Mouse (Mus musculus) natural killer cell, adult 2 months (primary cell): ENCODE data around the gene Tmem171.

Source experiments
- DNase-seq, 2 experiments: peaks; one replicate each; pipeline ENCODE4 v3.0.0; 2022; ENCODE audit warnings: low spot score in 2 of 2

Gene Tmem171

DNA sequence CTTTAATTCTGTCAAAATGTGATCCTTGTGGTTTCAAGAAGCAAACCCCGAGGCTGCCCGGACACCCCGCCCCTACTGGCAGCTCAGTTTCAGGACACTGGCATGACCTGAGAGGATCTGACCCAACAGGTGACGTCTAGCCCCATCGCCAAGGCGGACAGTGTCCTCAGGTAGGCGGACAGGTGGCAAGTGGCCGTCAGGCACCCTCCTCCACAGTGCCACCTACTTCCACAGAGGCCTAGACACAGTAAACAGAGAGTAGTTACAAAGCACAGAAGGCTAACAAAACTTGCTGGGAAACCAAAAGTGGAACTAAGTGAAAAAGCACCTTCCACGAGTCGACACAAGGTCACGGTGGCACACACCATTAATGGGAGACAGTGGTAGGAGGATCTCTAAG, 1.3 kb downstream of the Tmem171 start:
- peak; percentile 26 to 49 for DNase-seq

- DNase-seq: peak; percentile 40 to 69
These were observed 2.6 kb downstream of the Tmem171 start for GRCm38 (mm10) chr13:98691956-98692515.

- no peak for DNase-seq
These were observed 3.7 kb downstream of the Tmem171 start for GRCm38 (mm10) chr13:98690886-98691285.

DNA sequence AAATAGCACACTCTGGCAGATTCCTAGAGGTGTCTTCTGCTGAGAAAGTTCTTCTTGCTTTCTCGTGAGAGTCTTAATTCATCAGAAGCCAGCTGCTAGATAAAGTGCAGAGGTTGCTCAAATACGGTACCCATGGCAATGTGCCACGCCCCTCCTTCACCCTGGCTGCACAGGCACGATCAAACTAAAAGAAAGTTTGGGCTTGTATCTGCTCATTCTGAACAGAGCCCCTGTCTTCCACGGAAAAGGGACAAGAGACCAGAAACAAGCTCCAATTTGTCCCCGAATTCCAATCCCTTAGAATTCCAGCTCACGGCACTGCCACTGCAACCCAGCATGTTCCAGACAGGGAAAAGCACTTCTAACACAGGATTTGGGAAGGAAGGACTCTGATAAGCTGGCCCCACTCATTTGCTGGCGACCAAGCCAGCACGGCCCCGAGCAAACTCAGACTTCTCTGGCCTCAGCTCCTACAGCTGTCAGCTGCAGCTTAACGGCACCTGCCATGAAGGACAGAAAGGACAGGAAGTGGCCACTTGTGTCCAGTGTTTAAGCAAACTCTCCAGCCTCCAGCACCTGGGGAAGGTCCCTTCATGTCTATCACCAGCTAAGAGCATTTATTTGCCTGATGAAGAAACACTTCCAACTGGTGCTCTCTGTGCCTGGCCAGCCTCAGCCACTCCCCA, 4.9 kb downstream of the Tmem171 start:
- no peak for DNase-seq

DNA sequence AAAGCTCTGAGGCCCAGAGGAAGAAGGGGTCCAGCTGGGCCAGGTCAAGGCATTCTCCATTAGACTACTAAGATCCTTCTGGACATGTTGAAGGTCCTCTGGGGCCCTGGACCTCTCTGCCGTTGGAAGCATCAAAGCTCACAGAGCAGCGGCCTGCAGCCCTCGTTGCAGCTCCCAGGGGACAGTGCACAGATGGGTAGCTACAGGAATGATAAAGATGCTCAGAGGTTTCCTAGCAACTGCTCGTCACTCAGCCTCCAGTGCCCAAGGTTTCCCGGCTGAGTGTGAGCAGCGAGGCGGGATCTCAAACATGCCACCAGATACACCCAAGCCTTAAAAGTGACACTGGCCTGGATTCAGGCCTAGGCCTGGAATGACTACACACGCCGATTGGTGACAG, 6.7 kb downstream of the Tmem171 start:
- no peak for DNase-seq

- no peak for DNase-seq
These were observed 10.3 kb downstream of the Tmem171 start for GRCm38 (mm10) chr13:98684144-98684900.

- DNase-seq: no peak
These were observed 11.2 kb downstream of the Tmem171 start for GRCm38 (mm10) chr13:98683412-98683811.

DNA sequence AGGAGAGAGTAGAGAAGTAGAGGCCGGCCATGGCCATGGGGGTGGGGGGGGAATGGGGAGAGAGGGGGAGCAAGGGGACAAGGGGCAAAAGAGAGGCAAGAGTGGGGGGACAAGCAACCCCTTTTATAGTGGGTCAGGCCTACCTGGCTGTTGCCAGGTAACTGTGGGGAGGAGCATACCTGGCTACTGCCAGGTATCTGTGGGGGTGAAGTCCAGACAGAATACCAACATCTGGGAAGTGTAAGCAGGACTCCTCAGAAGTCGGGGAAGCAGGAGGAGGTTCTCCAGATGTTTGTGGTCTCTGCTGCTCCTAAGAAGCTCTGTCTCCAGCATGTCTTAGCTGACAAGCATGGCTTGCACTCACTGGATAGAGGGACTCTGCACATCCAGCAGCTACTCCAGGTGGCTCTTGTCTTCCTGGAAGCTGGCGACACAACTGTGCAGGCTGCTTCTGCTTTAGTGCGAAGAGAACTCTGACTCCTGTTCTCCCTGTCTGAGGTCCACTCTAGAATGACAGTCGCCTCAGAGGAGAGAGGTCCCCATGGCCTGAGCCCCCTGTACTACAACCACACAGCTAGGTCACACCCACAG, 14.1 kb downstream of the Tmem171 start:
- DNase-seq: no peak

DNA sequence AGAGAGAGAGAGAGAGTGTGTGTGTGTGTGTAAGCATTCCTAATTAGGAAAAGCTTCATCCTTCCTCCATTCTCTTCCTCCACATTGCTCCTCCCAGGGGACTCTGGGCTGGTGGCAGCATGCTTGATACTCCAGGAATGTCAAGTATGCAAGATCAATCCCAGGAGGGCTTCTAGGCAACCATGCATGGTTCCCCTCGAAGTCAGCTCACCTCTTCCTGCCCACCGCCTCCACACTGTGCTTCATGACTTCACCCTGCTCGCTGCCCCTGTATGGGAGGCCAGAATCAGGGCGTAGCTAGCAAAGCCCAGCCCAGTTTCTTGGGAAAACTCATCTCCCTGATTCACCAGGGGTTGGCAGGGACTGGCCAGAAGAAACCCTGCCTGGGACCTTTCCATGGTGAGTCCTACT, 15.0 kb downstream of the Tmem171 start:
- DNase-seq: no peak

DNA sequence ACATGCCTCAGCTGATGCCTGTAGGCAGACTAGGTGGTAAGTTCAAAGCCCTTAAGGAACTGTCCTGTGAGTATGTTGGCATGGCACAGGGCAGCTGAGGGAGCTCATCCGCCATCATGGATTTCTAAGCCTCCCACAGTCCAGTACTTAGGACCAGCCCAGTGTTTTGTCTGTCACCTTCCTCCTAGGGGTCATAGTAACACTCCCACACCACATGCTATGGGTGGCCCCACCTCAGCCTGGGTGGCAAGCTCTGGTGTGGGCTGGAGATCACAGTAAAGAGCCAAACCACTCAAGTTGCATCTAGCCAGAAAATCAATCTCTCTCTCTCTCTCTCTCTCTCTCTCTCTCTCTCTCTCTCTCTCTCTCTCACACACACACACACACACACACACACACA, 15.4 kb downstream of the Tmem171 start:
- no peak for DNase-seq

DNA sequence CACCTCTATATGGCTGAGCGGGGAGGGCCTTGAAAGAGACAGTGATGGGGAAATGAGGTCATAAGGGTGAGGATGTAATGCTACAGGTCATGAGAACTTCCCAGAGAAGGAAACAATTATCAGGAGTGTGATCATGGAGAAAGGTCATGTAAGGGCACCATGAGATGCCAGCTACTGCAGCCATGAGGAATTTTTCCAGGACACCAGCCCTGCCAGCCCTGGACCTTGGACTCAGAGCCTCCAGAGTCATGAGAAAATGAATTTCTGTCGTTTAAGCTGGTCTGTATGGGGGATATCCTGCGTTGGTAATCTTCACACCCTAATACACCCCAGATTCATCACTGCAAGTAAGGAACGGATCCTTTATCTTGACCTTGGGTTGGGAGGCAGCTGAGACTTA, 20.7 kb downstream of the Tmem171 start:
- DNase-seq: no peak

DNA sequence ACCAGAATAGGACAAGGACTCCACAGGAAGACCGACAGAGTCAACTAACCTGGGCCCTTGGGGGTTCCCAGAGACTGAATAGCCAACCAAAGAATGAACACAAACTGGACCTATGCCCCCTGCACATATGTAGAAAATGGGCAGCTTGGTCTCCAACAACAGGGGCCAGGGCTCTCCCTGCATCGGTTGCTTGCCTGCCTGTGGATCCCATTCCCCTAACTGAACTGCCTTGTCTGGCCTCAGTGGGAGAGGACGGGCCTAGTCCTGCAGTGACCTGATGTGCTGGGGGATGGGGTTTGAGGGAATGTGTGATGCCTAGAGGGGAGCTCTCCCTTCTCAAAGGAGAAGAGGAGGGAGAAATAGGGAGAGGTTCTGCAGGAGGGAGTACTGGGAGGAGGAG, 25.3 kb downstream of the Tmem171 start:
- no peak for DNase-seq

DNA sequence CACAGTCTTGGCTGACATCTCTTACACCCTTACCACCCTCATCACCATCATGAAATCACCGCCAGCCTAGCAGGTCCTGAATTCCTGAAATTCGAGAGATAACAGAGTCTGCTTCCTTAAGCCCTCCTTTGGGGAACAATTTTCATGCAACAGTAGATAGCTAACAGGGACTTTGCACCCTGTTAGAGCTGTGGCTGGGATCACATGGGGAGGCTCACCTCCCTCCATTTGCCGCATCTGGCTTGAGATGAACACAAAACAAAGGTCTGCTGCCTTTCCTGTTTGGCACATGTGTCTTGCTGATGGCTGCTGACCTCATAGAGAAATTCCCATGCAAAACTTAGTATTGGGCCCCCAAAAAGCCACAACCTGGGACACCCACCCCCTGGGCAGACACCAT, 27.3 kb downstream of the Tmem171 start:
- DNase-seq: no peak

DNA sequence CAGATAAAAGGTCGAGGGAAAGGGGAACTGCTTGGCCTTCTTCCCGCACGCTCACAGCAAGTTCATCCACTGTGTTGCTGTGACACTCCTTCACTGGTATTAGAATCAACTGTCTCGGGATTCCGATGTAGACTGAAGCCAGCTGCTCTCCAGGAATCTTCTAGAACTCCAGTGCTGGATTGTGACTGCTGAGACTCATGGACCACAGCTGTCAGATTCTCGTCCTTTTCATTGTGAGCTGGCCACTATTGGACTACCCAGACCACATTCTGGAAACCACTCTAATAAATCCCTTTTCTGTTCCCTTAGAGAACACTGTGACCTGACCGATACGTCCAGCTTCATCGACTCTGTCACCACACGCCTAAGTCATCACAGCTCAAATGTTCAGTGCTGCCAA, 29.4 kb downstream of the Tmem171 start:
- DNase-seq: no peak

DNA sequence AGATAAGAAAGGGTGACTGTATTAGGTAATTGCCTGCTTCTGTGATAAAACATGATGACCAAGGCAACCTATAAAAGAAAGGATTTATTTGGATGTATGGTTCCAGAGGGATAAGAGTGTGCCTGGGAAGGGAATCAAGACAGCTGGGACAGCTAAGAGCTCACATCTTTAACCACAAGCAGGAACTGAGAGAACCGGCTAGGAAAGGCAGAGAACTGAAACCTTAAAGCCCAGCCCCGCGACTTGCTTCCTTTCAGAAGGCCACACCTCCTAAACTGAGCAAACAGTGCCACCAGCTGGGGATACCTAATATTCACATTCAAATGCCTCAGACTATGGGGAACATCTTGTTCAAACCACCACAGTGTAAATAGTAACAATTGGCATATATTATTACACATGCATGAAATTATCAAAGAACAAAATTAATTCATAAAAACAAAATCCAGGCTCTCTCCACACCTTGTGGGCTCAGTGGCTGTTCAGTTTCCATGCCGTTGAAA, 32.4 kb downstream of the Tmem171 start:
- DNase-seq: no peak

- no peak for DNase-seq
These were observed 38.6 kb downstream of the Tmem171 start for GRCm38 (mm10) chr13:98656034-98656471.

DNA sequence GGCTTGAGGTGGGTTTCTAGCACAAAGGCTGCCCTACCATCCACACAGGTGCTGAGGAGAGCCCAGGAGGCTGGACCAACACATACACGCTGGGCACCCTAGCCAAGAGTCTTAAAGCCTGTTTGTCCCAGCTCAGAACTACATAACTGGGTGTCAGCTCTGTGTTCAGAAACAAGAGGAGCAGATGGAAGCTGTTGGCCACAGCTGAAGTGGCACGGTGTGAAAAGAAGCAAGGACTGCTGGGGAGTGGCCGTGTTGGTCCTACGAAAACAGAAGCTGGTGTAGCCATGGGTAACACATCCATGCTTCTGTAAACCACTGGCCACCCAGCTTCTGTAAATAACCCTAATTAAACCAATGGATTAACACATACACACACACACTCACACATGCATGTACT, 39.3 kb downstream of the Tmem171 start:
- no peak for DNase-seq

GRCm38 (mm10) chr13:98654129-98654939, 40.3 kb downstream of the Tmem171 start:
- no peak for DNase-seq

GRCm38 (mm10) chr13:98652194-98652593, 42.4 kb downstream of the Tmem171 start:
- no peak for DNase-seq

DNA sequence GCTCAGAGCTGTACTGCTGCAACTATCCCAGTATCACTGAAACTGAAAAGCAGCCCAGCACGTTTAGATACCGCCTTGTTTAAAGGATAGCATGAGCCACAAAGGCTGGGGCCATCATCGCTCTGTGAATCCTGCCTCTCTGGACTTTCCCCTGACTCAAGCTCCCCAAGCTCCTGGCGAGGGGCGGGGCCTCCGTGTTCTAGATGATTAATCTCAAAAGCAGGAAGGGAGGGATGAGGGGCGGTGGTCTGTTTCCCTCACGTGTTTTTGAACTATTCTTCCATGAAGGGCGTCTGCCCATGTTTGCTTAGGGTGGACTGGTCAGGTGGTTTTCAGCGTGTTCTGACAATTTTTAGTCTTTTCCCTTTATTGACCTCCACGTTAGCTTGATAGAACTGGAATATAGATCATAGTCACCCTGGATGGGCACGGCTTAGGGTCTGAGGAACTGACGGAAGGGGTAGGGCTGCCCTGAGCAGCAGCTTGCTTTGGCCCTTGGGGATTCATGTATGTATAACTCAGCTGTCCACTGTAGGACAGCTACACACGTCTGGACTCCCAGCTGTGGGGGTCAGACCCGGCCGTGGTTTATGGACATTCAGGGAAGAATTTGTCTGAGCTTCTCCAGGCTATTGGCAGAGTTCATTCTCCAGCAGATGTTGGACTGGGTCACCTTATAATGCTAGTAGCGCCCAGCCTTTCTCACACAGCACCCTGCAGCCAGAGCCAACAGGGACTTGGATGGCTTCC, 43.2 kb downstream of the Tmem171 start:
- no peak for DNase-seq
